Mouse (Mus musculus): ENCODE measurements at regions not wholly inside any gene's neighbourhood (a gene's known extent, or its start where the extent isn't known, plus 50 kb on each side); places are given as distances from the start of the nearest gene placed in this dataset.

- TF ChIP-seq ZNF384 (IDR thresholded peaks at IDR 0.05; ENCODE audit: low read depth, low read length): no peak
- TF ChIP-seq HCFC1 (IDR thresholded peaks at IDR 0.05; ENCODE audit: borderline replicate concordance, insufficient read depth, low read length): no peak
Observed at GRCm38 (mm10) chr10:12302396-12302795, 566.8 kb downstream of the Utrn start.

Measured in ES-E14 (cell line).